Mouse (Mus musculus): ENCODE data around the gene Ascl2. TPM values are rescaled to one million over a fixed set of nuclear protein-coding genes. Genes with fewer than 3 reads are reported as not detected.

Ascl2 gene
- polyA plus RNA-seq, 1 experiment from 2014 or later, result 0.40 TPM

DNA sequence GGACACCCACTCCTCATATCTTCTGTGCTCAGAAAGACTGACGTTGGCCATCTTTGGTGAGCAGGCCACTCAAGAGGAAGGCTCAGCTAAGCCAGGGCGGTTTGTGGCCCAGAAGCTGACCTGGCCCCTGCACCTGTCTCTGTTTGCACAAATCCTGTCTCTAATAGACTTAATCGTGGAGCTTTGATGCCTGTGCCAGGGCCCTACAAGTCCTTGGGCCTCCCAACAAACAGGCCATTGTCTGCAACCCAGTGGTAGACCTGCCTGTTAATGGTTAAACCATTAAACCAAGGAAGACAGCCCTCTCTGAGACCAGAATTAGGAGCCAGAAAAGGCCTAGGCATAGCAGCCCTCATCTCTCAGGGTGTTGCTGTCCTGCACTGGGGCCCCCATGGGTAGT lies 36.6 kb downstream of the Ascl2 start:
- Histone ChIP-seq H3K4me1 (no peaks in the 10 kb centered on the region), H3K27ac (replicated peaks) (no peak overlapping the region), H3K4me3 (no peak overlapping the region), H3K27me3 (no peaks in the 10 kb centered on the region), H3K4me2 (replicated peaks) (no peak overlapping the region), H3K9ac (replicated peaks) (no peak overlapping the region), H3K36me3 (no peaks in the 10 kb centered on the region), H3K9me3 (no peaks in the 10 kb centered on the region)
- WGBS, result 72% methylated on average over 3 of the region's 3 CpGs
- no peak for ATAC-seq (ENCODE audit: low FRiP score, low read depth)

DNA sequence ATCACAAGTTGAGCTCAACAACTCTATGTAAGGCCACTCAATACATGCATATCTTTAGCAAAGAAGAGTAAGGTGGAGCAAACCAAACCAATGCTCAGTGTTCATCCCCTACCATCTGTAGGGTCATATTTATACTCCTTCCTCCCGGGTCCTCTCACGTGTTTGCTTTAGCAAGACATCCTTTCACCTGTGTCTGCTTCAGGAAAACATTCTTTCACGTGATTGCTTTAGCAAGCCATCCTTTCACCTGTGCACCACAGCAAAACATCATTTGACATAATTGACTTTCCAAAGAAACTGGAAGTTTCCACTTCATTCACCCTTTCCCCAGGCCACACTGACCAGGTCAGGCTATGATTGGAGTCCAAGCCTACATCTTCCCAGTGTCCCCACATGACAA lies 38.0 kb downstream of the Ascl2 start, which contains the start of gene Th:
Gene Th, minus strand, starts transcription at position 101 of the 400 bp plus-strand sequence.
- no peak within 1 kb of the TSS for H3K4me3 ChIP-seq
- no peaks in the 10 kb centered on the region for H3K36me3 ChIP-seq
- no peak within 1 kb of the TSS for H3K9ac ChIP-seq (replicated peaks)
- no peak within 1 kb of the TSS for H3K27ac ChIP-seq (replicated peaks)
- H3K4me2 ChIP-seq (replicated peaks), result no peak within 1 kb of the TSS
- no peaks in the 10 kb centered on the region for H3K4me1 ChIP-seq
- ATAC-seq (ENCODE audit: low FRiP score, low read depth), result no peak
- no peaks in the 10 kb centered on the region for H3K27me3 ChIP-seq
- WGBS, result 82% methylated on average over 3 of the region's 3 CpGs
- H3K9me3 ChIP-seq, result no peaks in the 10 kb centered on the region

DNA sequence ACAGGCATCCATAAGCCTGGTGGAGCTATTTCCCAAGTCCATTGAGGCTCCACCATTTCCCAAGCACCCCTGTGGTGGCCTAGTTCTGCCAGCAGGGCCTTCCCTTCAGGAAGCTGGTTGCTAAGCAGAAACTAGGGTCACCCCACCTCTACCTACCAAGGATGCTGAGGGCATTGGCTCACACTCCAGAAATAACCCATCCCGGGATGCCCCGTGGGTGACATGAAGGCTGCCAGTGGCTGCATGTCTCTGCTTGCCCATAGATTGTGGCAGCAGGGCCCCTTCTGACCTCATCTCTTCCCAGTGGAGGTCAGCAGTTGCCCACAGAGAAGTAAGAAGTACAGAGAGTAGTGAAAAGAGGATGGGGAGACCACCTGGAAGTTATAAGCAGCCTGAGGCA lies 39.5 kb downstream of the Ascl2 start:
- Histone ChIP-seq H3K9ac (replicated peaks) (no peak overlapping the region), H3K27ac (replicated peaks) (no peak overlapping the region), H3K9me3 (no peaks in the 10 kb centered on the region), H3K36me3 (no peaks in the 10 kb centered on the region), H3K4me2 (replicated peaks) (no peak overlapping the region), H3K4me1 (no peaks in the 10 kb centered on the region), H3K27me3 (no peaks in the 10 kb centered on the region), H3K4me3 (no peak overlapping the region)
- no peak for ATAC-seq (ENCODE audit: low FRiP score, low read depth)
- 76% methylated on average over 2 of the region's 2 CpGs for WGBS

DNA sequence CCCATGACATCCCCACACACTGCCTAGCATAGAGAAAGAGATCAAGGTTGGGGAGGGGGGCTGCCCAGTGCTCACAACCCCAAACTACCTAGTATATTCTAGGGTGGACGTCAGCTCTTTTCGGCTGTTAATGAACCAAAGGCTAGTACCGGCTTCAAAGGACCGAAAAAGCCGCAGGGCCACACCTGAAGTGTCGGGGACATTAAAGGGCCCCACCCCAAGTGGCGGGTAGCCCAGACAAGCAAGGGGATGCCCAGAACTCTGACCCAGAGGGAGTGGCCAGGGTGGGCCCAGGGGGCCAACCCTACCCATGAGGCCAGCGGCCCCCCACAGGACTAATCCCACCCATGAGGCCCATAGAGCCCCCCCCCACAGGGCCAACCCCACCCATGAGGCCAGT lies 41.8 kb downstream of the Ascl2 start:
- H3K36me3 ChIP-seq, result no peaks in the 10 kb centered on the region
- no peaks in the 10 kb centered on the region for H3K9me3 ChIP-seq
- no peaks in the 10 kb centered on the region for H3K27me3 ChIP-seq
- H3K9ac ChIP-seq (replicated peaks), result no peak overlapping the region
- H3K4me3 ChIP-seq, result no peak overlapping the region
- no peaks in the 10 kb centered on the region for H3K4me1 ChIP-seq
- no peak overlapping the region for H3K27ac ChIP-seq (replicated peaks)
- no peak overlapping the region for H3K4me2 ChIP-seq (replicated peaks)
- WGBS, result 95% methylated on average over 7 of the region's 8 CpGs
- ATAC-seq (ENCODE audit: low FRiP score, low read depth), result no peak

DNA sequence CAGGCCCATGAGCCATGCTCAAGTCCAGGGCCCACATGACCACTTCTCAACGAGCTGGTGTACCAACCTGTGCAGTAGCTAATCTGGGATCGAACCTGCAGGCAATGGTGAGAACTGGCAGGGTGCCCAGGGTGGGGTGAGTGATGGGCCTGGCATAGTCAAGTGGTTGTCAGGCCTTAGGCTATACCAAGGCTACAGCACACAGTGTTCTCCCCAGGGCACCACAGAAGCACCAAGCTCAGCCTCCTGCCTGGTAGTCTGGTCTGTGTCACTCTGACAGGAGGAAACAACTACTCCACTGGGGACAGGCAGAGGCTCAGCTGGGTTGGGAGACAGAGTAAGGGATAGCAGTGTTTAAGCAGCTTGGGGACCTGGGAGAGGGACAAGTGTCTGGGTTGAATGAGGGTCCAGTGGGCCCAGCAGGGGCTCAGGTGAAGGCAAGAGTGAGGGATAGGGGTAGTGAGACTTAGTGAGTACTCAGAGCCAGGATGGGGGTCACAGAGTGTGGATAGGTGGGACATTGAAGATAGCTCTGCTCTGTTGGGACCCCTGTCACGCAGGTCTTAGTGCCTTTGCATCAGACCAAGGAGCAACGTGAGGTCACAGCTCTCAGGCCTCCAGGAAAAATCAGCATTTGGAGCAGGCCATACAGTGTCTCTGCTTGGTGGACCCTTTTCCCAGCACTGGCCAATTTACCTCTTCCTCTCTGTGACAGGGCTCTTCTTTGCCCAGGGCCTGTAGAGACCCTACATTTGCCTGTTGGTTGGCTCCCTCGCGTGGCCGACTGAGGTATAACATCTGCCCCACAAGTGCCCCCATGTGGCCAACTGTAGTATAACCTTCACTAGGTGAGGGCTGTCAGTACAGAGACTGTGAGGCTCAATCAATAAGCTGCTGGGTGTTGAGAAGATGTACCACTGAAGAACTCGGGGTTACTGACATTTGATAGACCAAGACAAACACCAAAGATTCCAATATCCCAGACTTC lies 50.1 kb downstream of the Ascl2 start:
- WGBS, result 34% methylated on average over 8 of the region's 8 CpGs
- Histone ChIP-seq H3K4me2 (replicated peaks) (no peak overlapping the region), H3K27ac (replicated peaks) (no peak overlapping the region), H3K27me3 (no peaks in the 10 kb centered on the region), H3K36me3 (no peaks in the 10 kb centered on the region), H3K4me3 (no peak overlapping the region), H3K9ac (replicated peaks) (no peak overlapping the region), H3K9me3 (no peaks in the 10 kb centered on the region), H3K4me1 (peaks cover 7% of the 10 kb centered on the region; the same call in 1 of the 2 replicates)
- peak; percentile 80 for ATAC-seq (ENCODE audit: low FRiP score, low read depth)

DNA sequence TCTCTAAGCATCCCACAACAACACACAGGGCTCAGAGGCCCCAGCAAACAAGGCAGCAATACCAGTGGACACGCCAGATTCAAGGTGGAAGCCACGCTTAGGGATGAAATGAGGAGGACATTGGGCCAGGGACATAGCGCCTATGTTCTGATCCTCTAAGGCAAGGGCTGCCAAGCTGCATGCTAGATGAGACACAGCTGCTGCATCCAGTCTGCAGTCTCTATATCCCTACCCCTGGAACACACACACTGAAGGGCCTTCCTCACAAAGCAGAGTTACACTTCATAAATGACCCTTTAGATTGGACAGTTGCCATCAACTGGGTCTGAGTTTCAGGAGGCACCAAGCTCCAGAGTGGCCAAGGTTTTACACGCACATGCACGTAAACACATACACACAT lies 51.4 kb downstream of the Ascl2 start:
- Histone ChIP-seq H3K27ac (replicated peaks) (no peak overlapping the region), H3K4me3 (no peak overlapping the region), H3K27me3 (no peaks in the 10 kb centered on the region), H3K4me1 (peaks cover 7% of the 10 kb centered on the region; the same call in 1 of the 2 replicates), H3K36me3 (no peaks in the 10 kb centered on the region), H3K9ac (replicated peaks) (no peak overlapping the region), H3K9me3 (no peaks in the 10 kb centered on the region), H3K4me2 (replicated peaks) (no peak overlapping the region)
- WGBS, result 82% methylated on average over 5 of the region's 5 CpGs
- ATAC-seq (ENCODE audit: low FRiP score, low read depth), result no peak

Other genes starting within 250 kb of the Ascl2 start
- gene Ins2, start 225.9 kb downstream of the Ascl2 start, polyA plus RNA-seq (2016; fragmentation: Nextera tagmentation; extraction: Ambion mirVana), result not detected in 2 replicates
- 16.2 and 28.5 TPM in 2 replicates for gene Th, start 38.1 kb downstream of the Ascl2 start, polyA plus RNA-seq (2016; fragmentation: Nextera tagmentation; extraction: Ambion mirVana)
- gene Tspan32, start 35.8 kb upstream of the Ascl2 start, polyA plus RNA-seq (2016; fragmentation: Nextera tagmentation; extraction: Ambion mirVana), result 1.5 and 1.8 TPM in 2 replicates
- gene Cd81, start 83.5 kb upstream of the Ascl2 start, polyA plus RNA-seq (2016; fragmentation: Nextera tagmentation; extraction: Ambion mirVana), result 214 and 228 TPM in 2 replicates
- gene Tssc4, start 100.0 kb upstream of the Ascl2 start, polyA plus RNA-seq (2016; fragmentation: Nextera tagmentation; extraction: Ambion mirVana), result 95.1 and 111 TPM in 2 replicates
- 0.94 and 1.7 TPM in 2 replicates for gene Trpm5, start 125.4 kb upstream of the Ascl2 start, polyA plus RNA-seq (2016; fragmentation: Nextera tagmentation; extraction: Ambion mirVana)
- 0.98 and 2.0 TPM in 2 replicates for gene Kcnq1, start 137.1 kb upstream of the Ascl2 start, polyA plus RNA-seq (2016; fragmentation: Nextera tagmentation; extraction: Ambion mirVana)